Mouse (Mus musculus) layer of hippocampus, adult 9-11 months (tissue): ENCODE data around the gene Galnt3.

Experiments used
- DNase-seq: peaks from one replicate; pipeline ENCODE4 v3.0.0; 2022

The Galnt3 gene

DNA sequence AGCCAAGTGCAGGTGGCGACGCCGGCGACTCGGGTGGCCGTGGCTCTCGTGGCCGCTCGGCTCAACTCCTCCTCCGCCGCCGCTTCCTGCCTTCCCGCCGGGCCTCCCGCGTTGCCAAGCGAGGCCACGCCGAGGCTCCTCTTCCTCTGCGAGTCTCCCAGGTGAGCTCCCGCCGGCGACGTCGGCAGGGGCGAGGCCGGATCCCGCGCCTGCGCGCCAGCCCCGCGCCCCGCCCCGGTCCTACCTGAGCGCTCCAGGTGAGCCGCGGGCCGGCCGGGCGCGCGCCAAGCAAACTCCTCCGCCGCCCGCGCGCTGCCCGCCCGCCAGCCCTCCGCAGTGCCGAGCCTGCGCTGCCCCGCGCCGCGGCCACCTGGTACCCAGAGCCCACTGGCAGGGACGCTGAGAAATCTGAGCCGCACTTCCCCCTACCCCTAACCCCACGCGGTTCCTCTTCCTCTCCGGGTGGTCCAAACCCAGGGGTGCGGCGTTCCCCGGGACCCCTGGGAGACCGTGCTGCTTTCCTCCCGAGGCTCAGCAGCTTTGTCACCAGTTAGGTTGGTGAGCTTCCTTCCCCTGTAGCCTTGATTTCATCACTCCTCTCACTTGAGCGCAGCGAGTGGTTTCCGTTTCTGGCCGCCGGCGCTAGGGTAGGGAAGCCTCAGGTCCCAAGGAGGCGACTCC lies at the start of gene Galnt3:
TSS of gene Galnt3 (minus strand) at position 404 of the 681 bp plus-strand sequence.
- peak; percentile 20 for DNase-seq

DNA sequence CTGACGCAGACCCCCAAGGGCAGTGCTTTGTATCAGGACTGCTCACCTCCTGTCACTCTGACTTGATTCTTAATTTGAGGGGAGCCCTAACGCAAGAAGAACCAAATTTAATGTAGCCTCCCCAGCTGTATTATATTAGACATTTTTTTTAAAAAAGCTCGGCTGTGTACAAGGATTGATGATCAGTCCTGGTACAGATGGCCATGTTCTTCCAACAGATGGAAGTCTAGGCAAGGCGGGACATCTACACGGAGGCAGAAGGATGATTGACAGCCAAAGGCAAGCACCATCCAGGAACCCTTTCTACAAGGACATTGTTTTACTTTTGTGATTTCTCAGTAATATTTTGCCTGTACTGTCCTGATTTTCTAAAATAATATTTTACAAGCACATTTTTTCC lies 48.3 kb upstream of the Galnt3 start:
- DNase-seq = peak; percentile 87

DNA sequence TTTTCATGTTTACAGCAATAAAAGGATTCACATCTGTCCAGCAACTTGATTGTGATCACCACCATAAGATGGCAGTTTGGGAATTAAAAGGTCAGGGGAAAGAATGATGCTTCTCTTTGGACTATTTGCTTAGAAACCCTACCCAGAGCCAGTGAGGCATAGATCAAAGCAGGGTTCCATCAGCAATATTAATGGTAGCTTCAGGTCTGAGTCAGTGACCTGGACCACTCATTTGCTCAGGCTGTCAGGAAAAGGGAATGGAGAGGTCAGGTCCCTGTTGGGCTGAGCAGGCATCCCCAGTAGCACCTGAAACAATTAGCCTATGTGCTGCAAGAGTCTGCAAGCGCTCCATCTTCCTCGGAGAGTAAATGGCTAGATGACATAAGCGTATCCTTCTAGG lies 46.8 kb upstream of the Galnt3 start:
- no peak for DNase-seq

DNA sequence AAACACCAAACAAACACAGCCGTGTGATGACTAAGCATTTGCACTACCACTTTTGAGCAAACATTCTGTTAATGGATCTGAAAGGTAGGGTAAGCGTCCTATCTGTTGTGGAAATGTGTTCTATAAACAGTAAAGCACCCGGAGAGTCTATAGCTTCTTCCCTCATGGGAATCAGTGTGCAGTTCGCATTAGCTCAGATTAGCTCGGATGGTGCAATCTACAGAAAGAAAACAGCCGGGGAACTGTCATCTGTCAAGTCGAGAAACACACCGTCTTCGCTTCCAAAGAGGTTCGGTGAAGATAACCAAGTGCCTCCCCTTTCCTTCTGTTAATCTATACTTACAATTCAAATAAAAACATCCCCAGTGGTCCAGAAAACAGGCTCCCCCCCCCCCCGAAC lies 45.9 kb upstream of the Galnt3 start:
- no peak for DNase-seq

DNA sequence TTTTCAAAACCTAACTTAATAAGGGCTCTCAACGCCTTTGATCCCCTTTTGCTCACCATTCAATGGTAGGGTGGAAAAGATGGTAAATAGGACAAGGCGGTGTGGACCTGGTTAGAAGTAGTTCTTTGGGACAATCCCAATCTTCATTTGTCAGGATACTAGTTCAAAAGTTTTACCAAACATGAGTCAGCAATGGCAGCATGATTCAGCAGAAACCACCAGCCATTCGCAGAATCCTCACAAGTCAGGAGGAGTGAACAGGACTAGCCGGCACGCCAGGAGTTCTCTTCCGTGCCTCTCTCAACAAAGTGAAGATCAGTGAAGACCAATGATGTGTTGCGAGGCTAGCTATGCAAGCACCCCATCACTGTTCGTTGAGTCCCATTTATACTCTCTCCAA lies 40.2 kb upstream of the Galnt3 start:
- no peak for DNase-seq

DNA sequence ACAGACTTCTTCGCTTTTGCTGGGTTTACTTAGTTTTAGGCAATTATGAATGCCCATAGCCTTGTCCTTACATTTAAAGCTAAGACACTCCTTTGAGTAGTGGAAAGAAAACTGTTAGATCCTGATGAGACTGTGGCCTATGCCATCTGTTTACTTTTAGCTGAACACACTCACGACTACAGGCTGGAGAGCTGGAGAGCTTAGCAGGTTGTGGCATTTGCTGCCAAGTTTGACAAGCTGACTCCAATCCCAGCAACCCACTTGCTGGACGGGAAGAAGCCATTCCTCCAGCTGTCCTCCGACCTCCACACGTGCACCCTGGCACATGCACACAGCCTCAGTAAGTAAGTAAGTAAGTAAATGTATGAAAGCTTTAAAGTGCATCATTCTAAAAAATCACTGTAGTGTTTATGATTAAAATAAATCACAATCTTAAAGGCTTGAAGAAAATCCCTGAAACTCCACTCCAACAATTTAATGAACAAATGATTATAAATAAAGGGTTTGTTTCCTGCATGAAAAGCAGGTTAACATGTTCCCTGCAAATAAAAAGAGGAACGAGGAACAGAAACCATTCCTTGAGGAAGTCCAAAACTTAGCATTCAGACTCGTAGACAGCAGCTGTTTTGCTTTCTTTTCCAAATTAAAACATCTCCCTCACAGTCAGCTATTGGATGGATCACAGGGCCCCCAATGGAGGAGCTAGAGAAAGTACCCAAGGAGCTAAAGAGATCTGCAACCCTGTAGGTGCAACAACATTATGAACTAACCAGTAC lies 33.5 kb upstream of the Galnt3 start:
- DNase-seq = peak; percentile 32

DNA sequence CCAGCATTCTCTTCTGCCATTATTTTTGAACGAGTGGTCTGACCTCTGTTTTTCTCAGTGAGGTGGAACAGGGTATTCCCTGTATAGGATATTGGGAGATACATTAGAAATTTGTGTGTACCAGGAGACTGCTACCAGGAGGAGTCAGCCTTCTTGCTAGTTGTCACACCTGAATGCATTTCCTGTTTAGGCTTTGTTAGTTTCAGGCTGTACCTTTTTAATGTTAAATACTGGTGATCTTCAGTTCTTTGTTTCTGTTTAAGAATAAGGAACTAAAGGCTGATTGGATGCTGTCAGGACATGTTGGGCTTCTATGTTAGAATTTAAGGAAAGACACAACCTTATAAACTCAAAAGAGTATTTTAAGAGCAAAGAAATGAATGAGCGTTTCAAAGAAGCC lies 26.6 kb upstream of the Galnt3 start:
- DNase-seq = no peak

DNA sequence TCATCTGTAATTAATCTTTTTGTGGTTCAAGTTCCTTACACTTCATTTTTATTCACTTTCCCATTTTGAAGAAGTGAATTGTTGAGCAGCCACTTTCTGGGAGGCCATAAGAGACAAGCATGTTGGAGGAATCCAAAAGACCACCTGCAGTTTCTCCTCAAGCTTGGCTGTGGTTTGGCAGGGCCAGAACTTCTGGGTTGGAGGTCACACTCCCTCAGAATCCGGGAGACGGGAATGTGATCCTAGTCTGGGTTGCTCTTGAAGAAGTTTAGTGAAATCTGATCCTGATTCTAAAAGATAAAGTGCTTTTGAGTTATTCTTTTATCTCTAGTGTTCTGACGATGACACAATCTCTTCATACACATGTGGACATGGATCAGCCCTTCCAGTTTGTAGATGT lies 25.7 kb upstream of the Galnt3 start:
- DNase-seq = no peak

DNA sequence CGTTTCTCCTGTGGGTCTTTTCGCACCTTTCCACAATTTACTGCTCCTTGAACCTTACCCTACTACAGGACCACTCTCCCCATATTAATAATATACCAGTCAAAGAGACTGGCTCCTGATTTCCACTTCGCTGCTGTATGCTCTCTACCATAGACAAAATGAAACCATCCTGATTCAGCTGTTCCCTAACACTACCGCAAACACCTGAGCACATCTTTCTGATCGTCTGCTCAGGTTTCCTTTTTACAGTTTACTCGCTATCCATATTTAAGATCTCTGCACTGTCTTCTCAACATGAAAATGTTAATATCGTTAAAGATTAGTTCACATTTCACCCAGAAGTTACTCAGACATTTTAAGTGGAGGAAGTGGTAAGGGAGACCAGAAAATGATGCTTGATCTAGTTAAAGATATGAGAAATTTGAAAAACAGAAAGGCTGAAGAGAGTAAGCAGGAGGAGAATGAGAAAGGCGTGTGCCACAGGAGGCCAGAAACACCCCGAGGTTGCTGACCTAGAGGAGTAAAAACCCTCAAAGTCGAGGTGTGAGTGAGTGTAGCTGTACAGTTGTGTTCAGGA lies 23.9 kb upstream of the Galnt3 start:
- no peak for DNase-seq

DNA sequence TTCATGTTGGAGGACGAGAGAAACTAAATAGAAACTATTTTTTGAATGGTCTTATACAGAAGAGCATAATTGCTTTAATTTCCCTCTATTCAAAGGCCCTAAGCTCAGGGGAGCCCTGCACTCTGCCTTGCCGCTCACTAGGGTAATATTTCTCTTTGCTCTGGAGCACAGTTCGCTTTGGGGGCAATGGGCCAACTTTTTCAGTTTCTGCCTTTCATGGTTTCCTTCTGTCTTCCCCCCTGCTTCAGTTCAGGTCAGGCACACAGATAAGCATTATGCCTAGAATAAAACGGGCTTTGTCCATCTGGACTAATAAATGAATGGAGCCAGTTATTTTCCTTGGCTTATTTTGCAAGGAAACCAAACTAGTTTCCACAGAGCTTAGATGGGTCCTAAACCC lies 21.7 kb upstream of the Galnt3 start:
- peak; percentile 32 for DNase-seq

DNA sequence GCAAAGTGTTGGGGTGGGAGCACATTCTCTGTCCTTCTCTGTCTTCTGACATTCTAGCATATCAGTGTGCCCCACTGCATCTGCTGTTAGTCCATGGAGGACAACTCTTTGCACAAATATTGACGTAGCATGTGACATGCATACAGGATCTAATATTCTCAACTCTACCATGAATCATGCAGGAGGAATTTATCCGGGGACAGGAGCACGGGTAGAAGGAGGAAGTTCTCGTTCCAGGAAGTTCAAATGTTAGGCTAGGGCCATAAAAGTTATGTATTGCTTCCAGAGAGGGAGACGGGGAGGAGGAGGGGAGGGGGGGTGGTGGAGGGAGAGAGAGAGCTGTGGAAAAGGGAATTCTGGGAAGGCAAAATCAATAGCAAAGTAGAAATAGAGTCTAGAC lies 20.0 kb upstream of the Galnt3 start:
- DNase-seq = no peak

DNA sequence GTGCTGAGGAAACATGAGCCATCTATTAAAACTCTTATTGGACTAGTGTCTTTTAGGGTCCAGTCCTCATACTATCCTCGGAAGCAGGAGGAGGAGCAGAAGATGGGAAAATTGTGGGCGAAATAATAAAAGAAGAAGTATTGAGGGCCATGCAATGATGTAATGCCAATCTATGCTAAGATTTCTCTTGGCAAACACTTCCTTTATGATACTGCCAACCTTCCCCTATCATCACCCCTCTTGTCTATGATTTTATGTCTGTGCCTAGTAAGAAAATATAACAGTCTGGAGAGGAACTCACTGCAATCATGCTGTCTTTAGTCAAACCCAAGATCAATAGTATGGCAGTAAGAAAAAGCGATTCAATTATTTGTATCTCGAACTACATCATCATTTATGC lies 18.5 kb upstream of the Galnt3 start:
- no peak for DNase-seq

DNA sequence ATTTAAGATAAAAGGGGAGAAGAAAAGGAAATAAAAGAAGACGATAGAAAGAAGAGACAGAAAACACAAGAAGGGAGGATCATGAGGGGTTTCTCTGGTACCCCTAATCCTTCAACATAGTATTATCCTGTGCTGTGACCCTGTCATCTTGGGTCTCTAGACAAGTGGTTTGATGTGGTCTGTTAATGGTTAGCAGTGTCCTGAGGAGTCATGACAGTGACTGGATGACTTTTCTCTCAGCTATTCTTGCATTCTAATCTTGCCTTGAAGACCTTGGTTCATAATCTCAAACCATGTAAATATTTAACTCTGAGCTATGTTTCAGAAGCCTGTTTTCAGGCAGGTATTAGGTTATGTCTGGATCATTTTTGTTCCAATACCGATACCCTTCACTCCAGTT lies 17.9 kb upstream of the Galnt3 start:
- no peak for DNase-seq

DNA sequence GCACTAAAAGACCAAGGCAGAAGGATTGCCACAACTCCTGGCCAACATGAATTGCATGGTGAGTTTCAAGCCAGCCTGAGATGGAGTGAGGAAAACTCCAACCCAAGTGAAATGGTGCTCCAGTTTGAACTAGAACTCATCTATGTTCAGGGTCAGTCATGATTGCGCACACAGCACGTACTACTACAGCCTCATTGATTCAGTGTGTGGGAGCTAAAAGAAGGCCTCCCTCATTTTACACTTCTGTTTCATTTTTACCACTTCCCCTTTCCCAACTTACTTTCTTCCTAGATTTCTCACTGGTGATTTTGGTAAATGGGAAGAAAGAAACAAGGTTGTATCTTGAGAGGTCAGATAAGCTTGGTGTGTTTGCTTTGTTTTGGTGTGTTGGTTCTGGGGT lies 17.5 kb upstream of the Galnt3 start:
- no peak for DNase-seq

DNA sequence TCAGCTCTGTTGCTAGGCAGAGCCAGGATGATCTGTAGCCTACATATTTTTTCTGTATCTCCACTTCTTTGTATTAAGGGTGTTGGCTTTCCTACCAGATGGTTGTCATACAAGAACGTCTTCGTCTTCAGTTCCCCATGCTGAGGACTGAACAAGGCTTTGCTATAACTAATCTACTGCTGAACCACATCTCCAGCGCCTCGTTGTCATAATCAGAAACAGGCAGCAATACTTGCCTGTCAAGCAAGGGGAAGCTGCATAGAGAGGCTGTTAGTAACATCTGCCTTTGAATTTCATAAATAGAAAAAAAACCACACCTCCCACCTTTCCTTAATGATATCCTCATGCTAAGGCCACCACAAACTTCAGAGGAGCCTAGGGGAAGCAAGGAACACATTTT lies 15.5 kb upstream of the Galnt3 start:
- no peak for DNase-seq

DNA sequence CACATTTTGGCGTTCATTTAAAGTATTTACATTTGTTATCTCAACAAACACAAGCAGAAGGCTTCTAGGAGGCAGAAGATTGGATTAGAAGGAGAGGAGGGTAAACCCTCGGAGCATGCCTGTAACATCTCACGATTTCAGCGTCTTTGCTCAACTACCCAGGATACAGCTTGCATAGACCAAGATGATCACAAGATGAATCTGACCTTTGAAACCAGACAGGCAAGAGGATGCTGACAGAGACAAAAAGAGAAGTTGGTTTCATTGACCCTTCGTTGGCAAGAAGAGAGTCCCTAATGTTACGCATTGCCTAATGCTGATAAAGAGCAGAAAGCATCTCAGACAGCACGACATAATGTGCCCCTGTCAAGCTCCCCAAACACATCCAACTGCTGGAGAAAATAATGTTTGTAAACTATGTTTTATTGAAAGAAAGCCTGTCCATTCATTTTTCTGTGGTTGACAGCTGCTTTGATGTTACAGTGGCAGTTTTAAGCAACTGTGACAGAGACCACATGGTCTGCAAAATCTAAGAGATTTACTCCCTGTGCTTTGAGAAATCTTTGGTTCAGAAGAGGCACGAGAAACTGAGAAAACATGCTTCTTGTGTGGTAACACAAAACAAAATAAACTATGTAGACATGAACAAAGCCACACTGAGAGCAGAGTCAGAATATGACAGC lies 7.2 kb upstream of the Galnt3 start:
- no peak for DNase-seq

DNA sequence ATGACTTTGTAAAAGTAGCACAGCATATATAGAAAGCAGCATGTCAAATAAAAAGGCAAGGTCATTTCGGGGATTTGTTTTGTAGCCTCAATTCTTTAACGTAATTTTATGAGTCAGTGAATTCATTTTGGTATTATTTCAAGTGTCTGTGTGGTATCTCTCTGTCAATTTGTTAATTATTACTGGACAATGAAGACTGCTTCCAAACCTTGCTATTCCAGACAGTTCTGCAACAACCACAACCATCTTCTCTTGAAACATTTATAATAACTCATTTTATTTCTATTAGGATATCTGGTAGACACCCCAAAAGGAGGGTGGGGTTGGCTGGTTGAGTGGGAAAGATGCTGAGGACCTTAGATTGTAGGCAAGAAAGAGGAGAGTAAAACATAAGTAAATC lies 4.1 kb upstream of the Galnt3 start:
- DNase-seq = no peak

DNA sequence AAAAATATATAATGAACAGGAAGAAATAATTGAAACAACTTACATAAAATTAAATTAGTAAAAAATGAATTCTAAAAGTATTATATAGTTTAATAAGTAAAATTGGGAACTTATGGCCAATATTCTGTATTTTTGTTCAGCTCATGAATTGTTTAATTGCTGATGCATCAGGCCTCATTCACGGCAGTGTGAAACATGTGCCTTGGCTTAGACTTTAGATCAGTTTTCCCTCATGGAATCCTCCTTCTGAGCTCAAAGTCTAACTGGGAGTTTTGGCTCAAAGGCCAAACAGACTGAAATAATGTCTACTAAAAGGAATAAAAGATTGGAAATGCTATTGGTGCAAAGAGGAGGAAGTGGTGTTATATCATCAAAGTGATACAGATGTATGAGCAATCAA lies 2.7 kb upstream of the Galnt3 start:
- no peak for DNase-seq

DNA sequence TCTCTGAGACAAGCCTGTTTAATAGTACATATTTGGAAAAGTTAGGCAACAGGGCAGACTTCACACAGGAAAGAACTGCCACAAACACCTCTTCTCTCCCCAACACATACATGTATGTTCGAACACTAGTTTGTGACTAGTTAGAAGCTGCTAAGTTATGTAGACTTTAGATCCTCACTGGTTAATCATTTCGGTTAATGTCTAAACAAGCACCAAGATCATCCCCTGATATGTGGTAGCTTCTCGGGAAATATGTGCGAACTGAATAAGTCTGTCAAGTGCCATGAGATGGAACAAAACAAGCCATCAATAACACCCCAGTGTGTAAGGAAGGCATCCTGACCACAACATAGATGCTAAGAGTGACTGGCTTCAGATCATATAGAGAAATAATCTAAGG lies 2.1 kb upstream of the Galnt3 start:
- no peak for DNase-seq

DNA sequence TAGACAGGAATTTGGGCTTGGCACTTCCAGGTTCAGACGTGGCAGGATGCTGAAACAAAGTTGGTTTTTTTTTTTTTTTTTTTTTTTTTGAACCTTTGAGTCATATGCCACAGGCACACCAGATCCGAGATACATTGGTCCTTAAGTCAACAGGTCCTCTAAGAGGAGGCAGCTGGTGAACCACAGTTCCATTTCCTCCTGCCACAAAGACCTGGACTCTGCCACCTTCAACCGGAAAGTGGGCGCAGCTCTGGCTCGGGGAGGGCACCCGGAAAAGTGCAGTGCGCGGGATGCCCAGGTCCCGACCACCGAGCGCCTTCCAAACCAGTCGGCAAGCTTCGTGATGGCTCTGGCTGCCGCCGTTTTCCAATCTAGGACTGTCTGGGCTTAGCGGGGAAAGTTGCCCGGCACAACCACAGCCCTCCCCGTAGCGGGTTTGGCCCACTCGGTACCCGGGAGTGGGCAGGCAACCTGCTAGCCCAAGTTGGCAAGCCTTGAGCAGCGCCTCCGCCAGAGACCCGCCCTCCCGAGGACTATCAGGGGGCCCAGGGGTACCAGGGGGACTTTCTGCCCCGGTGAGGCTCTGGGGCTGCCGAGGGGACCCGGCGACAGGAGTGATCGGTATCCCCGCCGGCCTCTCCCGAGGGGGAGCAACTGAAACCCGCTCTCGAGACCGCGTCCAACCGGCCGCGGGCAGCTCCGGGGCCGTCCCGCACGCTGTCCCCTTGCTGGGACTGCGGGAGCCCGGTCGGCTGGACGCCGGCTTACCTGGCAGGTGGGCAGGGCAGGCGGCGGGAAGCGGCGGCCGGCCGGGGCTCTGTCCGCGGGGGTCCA lies 821 bp downstream of the Galnt3 start:
- DNase-seq = no peak

DNA sequence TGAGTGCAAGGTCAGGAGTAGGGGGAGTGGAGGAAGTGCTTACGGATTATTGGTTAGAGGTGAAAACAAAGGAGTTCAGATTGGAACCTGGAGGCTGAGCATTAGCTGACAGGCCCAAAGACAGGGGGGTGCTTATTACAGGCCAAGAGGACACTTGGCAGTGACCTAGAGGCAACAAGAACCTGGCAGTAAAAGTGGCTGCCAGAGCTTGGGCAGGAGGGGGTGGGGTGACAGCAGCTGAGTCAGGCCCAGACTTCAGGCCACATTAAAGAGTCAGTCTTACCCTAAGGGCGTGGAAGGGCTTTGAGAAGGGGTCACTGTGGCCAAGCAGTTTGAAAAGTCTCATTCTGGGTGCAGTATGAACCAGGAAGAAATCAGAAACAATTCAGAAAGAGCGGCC lies 7.1 kb downstream of the Galnt3 start:
- DNase-seq = no peak

DNA sequence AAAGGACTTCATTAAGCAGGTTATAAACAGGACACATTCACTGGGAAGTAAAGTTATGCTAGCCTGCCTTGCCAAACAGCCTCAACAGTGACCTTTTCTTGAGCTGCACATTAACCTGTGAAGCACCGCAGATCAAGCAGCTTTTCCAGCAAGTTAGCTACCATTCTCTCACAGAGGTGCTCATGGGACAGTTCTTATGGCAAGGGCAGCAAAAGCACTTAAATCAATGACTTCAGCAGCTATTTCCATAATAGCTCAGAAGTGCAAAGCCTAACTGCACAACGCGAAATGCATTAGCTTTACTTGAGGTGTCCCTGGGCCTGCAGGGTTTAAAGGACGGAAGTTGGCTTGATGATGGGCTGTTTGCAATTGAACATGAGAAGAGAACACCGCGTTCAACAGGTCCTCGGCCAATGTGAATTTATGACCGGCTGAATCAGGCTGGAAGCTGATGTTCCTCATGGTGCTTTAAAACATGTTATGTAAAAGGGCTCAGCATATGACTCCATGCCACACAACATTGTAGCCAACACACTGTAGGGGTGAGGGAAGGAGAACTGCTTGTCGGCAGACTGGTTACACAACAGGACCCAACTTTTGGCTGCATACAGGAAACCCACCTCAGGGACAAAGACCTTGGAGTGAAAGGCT lies 16.8 kb downstream of the Galnt3 start:
- DNase-seq = no peak
